Mouse (Mus musculus) retina, embryonic 14.5 days (tissue): ENCODE results near the gene Dnajc11.

ENCODE experiments used
- DNase-seq: peaks from one replicate; pipeline ENCODE4 v3.0.0-alpha.2; 2015; ENCODE audit warnings: low spot score

The Dnajc11 gene

GRCm38 (mm10) chr4:151932576-151933504 is 651 bp upstream of the Dnajc11 start:
- DNase-seq = no peak

DNA sequence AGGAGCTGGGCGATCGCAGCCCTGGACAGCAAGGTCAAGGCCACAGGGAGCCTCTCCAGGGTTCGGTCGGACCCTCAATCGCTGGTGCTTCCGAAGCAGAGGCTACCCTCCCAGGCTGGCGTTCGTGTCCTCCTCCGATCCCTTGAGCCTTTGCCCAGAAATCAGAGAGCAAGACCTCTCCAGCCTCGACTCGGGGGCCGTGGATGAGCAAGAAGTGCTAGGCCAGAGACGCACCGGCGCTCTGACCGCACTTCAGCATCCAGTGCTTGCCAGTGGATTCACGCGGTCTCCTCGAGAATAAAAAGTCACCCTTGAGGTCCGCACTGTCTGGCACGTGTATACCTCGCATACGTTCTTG is 703 bp downstream of the Dnajc11 start:
- no peak for DNase-seq

DNA sequence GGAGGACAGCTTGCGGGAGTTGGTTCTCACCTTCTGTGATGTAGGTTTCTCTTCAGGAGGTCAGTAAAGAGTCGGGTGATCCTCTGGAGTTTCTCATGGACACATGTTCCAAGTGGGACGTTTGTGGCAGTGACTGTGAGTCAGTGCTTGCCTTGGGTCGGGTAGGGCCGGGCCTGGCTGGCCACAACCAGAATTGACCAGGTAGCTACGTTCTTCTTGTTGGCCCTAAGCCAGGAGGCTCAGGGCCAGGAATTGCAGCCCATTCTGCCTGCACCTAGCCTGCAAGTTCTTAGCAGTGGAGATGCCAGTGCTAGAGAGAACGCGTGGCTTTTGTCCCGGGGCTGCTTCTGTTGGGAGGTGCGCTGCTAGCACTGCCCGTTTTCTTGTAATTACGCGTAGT is 4.0 kb downstream of the Dnajc11 start:
- DNase-seq = no peak

GRCm38 (mm10) chr4:151938089-151938488 is 4.6 kb downstream of the Dnajc11 start:
- DNase-seq = no peak

GRCm38 (mm10) chr4:151946211-151946610 is 12.7 kb downstream of the Dnajc11 start:
- DNase-seq = no peak

DNA sequence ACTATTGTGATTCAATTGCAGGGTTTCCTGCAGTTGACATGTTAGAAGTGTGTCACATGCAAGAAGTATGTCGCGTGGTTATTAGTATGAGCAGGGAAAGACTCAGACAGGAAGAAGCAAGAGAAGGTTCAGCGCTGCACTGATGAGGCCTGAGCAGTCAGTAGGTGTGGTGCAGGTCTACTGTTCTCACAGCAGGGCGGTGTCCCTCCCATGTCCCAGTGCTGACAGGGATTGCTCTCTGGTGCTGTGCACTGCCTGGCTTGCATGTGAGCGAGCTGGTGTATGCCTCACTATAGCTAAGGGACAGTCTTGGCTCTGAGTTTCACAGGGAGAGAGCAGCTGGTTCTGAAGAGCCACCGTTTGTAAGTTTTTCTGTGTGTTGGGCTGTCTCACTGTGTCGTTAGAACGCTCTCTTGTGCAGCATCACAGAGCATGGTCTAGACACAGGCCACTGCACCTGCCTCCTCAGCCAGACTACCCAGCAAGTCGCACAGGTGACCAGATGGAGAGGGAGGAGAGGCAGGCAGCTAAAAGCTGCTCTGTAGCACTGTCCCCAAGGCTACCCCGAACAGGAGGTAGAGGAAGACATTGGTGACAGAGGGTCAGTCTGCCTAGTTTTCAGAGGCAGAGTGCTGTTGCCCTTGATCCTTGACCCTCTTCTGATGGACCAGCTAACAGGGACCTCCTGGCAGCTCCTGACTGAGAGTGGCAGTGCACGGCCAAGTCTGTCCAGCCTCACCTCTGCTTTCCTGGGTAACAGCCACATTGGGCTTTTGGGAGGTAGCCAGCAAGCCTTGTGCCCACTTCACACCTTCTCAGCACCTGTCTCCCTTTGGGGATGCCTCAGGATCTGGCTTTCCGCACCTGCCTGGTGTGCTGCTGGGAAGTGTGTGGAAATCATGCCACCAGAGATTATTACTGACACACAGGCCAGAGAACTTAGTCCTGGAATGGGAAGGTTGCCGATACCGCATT is 15.3 kb downstream of the Dnajc11 start:
- no peak for DNase-seq

DNA sequence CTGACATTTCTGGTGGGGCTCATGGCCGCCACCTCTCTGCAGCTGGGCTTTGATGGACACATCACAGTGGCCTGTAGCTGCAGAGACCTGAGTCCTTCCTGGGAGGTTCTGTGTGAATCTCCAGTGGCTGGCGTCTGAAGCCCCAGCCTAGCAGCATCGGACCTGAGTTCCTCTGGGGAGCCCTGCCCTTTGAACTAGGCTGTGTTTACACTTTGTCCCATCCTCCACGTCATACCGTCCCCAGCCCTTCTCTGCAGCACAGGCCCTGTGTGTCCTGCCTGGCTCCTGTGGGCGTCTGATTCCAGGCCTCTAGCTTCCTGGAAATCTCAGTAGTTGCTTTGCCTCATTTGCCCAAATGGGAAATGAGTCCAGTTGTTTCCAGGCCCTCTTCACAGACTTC is 19.7 kb downstream of the Dnajc11 start:
- DNase-seq = no peak

GRCm38 (mm10) chr4:151955791-151956190 is 22.3 kb downstream of the Dnajc11 start:
- no peak for DNase-seq

DNA sequence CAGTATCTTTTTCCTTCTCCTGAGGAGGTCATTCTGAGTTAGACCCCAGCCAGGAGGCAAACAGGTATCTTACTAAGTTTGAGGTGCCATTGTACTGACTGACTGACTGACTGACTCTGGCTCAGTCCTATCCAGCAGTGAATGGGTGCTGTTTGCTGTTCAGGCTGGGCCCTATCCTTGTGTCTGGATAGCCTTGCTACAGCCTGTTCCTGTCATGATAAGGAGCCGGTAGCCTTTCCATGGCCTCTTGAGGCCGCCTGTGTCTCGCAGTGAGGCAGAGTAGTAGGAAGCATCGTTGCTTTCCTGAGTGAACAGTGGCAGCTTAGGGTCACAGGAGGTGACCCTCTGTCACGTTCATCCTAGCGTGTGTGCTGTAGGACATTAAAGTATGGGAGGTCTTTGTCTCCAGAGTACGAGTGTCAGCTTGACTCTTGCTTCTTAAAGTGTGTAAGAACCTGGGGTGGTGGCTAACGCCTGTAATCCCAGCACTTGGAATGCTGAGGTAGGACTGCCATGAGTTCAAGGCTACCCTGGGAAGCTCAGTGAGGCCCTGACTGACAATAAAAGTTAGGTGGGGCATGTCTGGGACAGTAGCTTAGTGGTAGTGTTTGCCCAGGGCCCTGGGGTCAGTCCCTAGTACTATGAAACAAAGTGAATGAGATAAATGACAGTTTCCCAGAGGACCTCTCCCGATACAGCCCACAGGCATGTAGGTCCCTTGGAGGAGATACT is 24.3 kb downstream of the Dnajc11 start:
- no peak for DNase-seq

DNA sequence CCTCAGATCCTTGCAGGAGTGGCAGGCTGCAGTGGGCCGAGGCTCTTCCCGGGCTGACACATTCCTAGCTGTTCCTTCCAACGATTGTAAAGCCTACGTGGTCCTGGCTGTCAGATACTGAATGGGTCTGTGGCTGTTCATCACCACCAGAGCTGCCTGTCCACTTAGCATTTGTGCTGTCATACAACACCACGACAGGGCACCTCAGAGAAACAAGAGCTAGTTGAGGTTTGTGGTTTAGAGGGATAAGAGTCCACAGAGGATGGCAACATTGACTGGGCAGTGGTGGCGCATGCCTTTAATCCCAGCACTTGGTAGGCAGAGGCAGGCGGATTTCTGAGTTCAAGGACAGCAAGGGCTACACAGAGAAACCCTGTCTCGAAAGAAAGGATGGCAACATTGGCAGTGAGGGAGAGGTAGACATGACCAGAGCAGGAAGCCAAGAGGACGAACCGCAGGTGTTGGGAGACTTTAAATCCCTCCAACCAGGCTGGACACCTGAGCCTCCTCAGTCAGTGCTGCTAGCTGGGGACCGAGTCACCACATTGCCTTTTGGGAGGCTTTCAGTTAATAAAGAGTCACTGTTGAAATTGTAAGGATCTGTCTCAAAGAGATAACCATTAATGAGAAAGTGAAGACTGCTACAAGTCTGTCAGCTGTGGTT is 26.5 kb downstream of the Dnajc11 start:
- DNase-seq = no peak

DNA sequence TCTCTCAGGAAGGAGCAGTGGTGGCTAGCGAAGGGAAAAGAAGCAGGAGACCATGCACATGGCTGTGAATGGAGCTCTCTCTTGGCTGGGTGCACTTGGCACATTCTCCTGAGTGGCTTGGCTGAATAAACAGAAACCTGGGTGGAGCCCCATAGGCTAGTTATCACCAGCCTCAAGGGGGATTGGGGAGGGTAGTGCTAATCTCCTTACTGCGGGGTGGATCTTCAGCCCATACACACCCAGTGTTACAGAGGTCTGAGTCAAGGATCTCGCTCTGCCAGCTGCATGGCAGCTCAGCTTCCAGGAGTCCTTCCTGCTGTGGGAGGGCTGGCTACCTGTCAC is 27.0 kb downstream of the Dnajc11 start:
- DNase-seq = no peak

DNA sequence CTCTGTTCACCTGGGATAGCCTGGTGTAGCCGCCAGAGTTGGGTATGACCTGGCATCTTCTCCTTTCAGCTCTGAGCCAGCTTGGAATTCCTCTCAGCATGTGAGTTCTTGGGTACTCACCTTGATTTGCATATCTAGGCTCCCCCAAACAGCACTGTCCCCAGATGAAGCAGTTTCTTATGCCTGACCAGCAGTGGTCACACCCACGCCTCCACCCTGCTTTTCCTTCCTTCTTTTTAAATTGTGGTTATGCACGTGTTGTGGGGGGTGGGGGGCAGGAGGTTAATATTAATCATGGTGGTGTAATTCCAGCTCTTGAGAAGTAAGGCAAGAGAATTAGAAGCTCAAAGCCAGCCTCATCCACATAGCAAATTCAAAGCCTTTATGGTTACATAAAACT is 29.3 kb downstream of the Dnajc11 start:
- no peak for DNase-seq

- no peak for DNase-seq
These were observed 34.9 kb downstream of the Dnajc11 start for GRCm38 (mm10) chr4:151968204-151968921.

DNA sequence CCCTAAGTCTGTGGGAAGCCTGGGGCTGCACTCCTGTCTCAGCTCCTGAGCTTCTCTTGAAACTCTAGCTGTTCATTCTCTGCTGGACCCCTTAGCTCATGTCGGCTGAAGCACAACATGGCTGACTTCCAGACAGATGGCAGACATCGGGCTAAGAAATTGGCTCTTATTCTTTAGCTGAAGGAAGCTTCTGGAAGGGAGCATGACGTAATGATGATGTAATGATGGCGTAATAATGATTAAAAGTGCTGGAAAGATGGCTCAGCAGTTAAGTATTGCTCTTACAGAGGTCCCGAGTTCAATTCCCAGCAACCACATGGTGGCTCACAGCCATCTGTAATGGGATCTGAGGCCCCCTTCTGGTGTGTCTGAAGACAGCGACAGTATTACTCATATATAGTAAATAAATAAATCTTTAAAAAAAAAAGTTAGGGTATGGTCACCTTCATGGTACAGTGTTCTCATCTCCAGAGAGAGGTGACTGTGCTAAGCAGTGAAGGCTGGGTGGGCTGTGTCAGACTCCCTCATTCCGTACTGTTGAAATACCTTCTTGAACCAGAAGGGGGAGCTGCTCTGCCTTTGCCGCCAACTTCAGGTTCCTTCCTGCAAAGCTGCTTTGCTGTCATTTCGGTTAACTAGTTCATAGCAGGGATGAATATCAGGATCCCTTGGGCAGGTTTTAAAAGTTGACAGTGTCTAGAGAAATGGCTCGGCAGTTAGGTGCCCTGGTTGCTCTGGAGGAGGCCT is 38.9 kb downstream of the Dnajc11 start:
- DNase-seq = peak; percentile 82

- peak; percentile 60 for DNase-seq
These were observed 42.0 kb downstream of the Dnajc11 start for GRCm38 (mm10) chr4:151975441-151975840.

DNA sequence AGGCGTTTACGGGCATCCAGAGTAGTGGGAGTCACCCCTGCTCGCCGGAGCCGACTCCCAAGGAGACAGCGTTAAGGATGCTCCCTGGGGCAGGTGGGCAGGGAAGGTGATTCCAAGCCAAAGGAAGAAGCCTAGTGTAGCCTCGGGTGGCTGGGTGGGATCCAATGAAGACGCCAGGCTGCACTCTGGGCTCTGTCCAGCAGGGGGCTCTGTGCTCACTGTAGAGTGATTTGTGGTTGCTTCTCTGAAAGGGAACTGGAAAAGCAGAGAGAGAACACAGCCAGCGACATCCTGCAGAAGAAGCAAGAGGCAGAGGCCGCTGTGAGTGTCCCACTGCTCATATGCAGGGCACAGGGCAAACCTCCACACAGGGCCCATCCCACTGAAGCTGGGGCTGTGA is 44.3 kb downstream of the Dnajc11 start:
- peak; percentile 91 for DNase-seq

- DNase-seq = peak; percentile 56
These were observed 47.2 kb downstream of the Dnajc11 start for GRCm38 (mm10) chr4:151980699-151981098.

GRCm38 (mm10) chr4:151981363-151981762 is 47.9 kb downstream of the Dnajc11 start:
- DNase-seq = peak; percentile 91

DNA sequence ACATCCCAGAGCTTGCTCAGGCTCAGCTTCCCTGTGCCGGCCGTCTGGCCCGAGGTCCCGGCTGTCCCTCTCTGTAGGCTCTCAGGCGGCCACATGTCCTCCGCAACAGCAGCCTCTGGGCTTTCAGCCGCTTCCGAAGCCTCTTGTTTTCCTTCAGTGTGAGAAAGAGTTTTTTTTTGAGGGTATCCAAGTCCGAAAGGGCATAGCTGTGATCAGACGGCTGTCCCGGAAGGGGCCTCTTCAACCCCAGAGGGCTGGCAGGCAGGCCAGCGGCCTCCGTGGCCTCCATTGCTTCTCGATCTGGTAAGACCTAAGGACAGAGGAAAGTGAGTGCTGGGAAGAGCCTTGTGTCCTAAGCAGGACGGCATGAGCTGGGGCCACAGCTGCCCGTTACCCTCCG is 49.6 kb downstream of the Dnajc11 start:
- no peak for DNase-seq

GRCm38 (mm10) chr4:151983560-151983959 is 50.1 kb downstream of the Dnajc11 start:
- peak; percentile 43 for DNase-seq
